ENCODE assay signal across 8 mouse cellular contexts in genomic region chr7:111969198-111969887, GRCm38 (mm10). TPM values are rescaled to one million over a fixed set of nuclear protein-coding genes. Genes with fewer than 3 reads are reported as not detected.
DNase-seq lines count a peak whose midpoint lies in the region; ATAC-seq and TF ChIP-seq lines count a peak whose summit lies in the region.

No protein-coding gene starts in this region.

- no peaks in the 10 kb centered on the region for H3K9me3 ChIP-seq in limb, embryonic 14.5 days (ENCODE audit: control insufficient read depth, low read length)

- ATAC-seq in frontal cortex, adult (ENCODE audit: low TSS enrichment), result peak; percentile 41; the same call in 1 of the 2 replicates
- ATAC-seq in limb, embryonic 14.5 days (ENCODE audit: low FRiP score, low read depth), result peak; percentile 62; the same call in 1 of the 2 replicates

- H3K36me3 ChIP-seq in thymus, adult 2 months (ENCODE audit: control insufficient read depth, insufficient read depth, low read length), result no peaks in the 10 kb centered on the region
- no peaks in the 10 kb centered on the region for H3K36me3 ChIP-seq in limb, embryonic 14.5 days (ENCODE audit: control insufficient read depth, insufficient read depth, low read length)

- no peak for TF ChIP-seq POLR2A in thymus, adult 2 months (IDR thresholded peaks at IDR 0.05; ENCODE audit: control insufficient read depth, extremely low read depth, insufficient read depth, low read length, poor library complexity)
- TF ChIP-seq POLR2A in cerebellum, adult 2 months (IDR thresholded peaks at IDR 0.05; ENCODE audit: borderline replicate concordance, insufficient read depth, low read length), result no peak
- TF ChIP-seq POLR2A in limb, embryonic 14.5 days (IDR thresholded peaks at IDR 0.05; ENCODE audit: borderline replicate concordance, extremely low read depth, insufficient read depth, insufficient read length), result no peak

- H3K4me1 ChIP-seq in thymus, adult 2 months (replicated peaks; ENCODE audit: control insufficient read depth, insufficient read depth, low read length), result no peaks in the 10 kb centered on the region
- no peaks in the 10 kb centered on the region for H3K4me1 ChIP-seq in cerebellum, adult 2 months (ENCODE audit: control insufficient read depth, insufficient read depth, low read length)
- H3K4me1 ChIP-seq in limb, embryonic 14.5 days (ENCODE audit: control insufficient read depth, insufficient read depth, low read length), result no peaks in the 10 kb centered on the region

- WGBS in thymus, adult 2 months, result 57% methylated on average over 4 of the region's 4 CpGs
- WGBS in cerebellum, adult 2 months, result 57% methylated on average over 4 of the region's 4 CpGs
- 56% methylated on average over 4 of the region's 4 CpGs for WGBS in limb, embryonic 14.5 days

- H3K4me3 ChIP-seq in thymus, adult 2 months (ENCODE audit: control insufficient read depth, insufficient read depth, low read length), result no peak overlapping the region
- H3K4me3 ChIP-seq in cerebellum, adult 2 months (replicated peaks; ENCODE audit: insufficient read depth, low read depth, low read length), result no peak overlapping the region
- no peak overlapping the region for H3K4me3 ChIP-seq in limb, embryonic 14.5 days (replicated peaks; ENCODE audit: low read length)

- H3K27me3 ChIP-seq in thymus, adult 2 months (ENCODE audit: control insufficient read depth, insufficient read depth, low read length), result no peaks in the 10 kb centered on the region
- H3K27me3 ChIP-seq in cerebellum, adult 2 months (ENCODE audit: control insufficient read depth, insufficient read depth, low read length), result no peaks in the 10 kb centered on the region
- no peaks in the 10 kb centered on the region for H3K27me3 ChIP-seq in limb, embryonic 14.5 days (ENCODE audit: control insufficient read depth, insufficient read depth, low read length)

- no peak for TF ChIP-seq CTCF in thymus, adult 2 months (IDR thresholded peaks at IDR 0.05; ENCODE audit: borderline replicate concordance, control insufficient read depth, extremely low read depth, insufficient read depth, low read length, poor library complexity)
- peak; percentile 57; the same call in 1 of the 2 replicates for TF ChIP-seq CTCF in cerebellum, adult 2 months (IDR thresholded peaks at IDR 0.05; ENCODE audit: borderline replicate concordance, insufficient read depth, low read depth, low read length)

- H3K27ac ChIP-seq in thymus, adult 2 months (ENCODE audit: control insufficient read depth, insufficient read depth, low read length), result no peak overlapping the region
- H3K27ac ChIP-seq in cerebellum, adult 2 months (ENCODE audit: insufficient read depth, low read length), result no peak overlapping the region
- no peak overlapping the region for H3K27ac ChIP-seq in limb, embryonic 14.5 days (replicated peaks; ENCODE audit: low read depth, low read length)

- H3K4me2 ChIP-seq in limb, embryonic 14.5 days (replicated peaks; ENCODE audit: low read depth, low read length, severe bottlenecking), result no peak overlapping the region

- no peak overlapping the region for H3K9ac ChIP-seq in limb, embryonic 14.5 days (ENCODE audit: low read depth, low read length, severe bottlenecking)

- DNase-seq in thymus, adult 2 months, result peak; percentile 32
- DNase-seq in thymus, adult 18-20 months, result no peak
- DNase-seq in cerebellum, adult 2 months, result peak; percentile 67 to 78
- peak; percentile 86 for DNase-seq in kidney, postnatal 10 days
- DNase-seq in limb, embryonic 14.5 days (ENCODE audit: low spot score), result peak; percentile 79
- peak; percentile 76 for DNase-seq in retina, postnatal 1 day
- DNase-seq in urinary bladder, postnatal 4 days (ENCODE audit: low spot score in 2 of 2), result peak; percentile 55 to 77

RNA-seq across cellular contexts. Expression of gene Usp47, which starts 54.0 kb away (rescaled TPM):
- polyA plus RNA-seq in thymus, adult 2 months (2012; rRNA removed), result 12.6 and 13.2 TPM in 2 replicates
- polyA plus RNA-seq in cerebellum, adult 2 months (2012; rRNA removed), result 45.1 and 46.7 TPM in 2 replicates
- 42.0 and 51.9 TPM in 2 replicates for polyA plus RNA-seq in limb, embryonic 14.5 days (2012; rRNA removed)
- 81.2 and 89.5 TPM in 2 replicates for polyA plus RNA-seq in limb, embryonic 14.5 days (2014; fragmentation: Nextera tagmentation; extraction: Ambion mirVana)

Comparison
In these comparisons a context has a peak if more than half of its experiments do, and no peak if none do; other contexts are left out.
1. DNase-seq: peak in thymus, adult 2 months (single experiment), cerebellum, adult 2 months (2 of 2), kidney, postnatal 10 days (single experiment), limb, embryonic 14.5 days (single experiment), retina, postnatal 1 day (single experiment) and urinary bladder, postnatal 4 days (2 of 2); none in thymus, adult 18-20 months (0 of 2).